Mouse (Mus musculus) naive thymus-derived CD4-positive, alpha-beta T cell, adult 2 months (primary cell): ENCODE measurements around the gene Ablim1.

Experiments used
- DNase-seq: peaks from one replicate; pipeline ENCODE4 v3.0.0-alpha.2; 2011; ENCODE audit warnings: low read depth

Gene Ablim1

GRCm38 (mm10) chr19:57101986-57102385, 212.7 kb downstream of the Ablim1 start:
- DNase-seq: no peak

GRCm38 (mm10) chr19:57100753-57101446, 213.8 kb downstream of the Ablim1 start:
- no peak for DNase-seq

GRCm38 (mm10) chr19:57099986-57100385, 214.7 kb downstream of the Ablim1 start:
- peak; percentile 73 for DNase-seq

DNA sequence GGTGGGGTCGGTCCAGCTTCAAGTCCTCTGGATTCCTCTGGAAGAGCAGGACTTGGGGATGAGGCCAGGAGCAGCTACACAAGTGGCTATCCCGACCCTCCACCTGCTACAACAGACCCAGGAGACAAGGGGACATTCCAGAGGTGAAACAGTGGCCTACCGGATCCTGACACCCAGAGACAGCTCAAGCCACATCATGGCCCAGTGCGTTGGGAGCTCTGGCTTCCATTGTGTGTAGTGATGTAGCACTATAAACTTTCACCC, 215.7 kb downstream of the Ablim1 start:
- DNase-seq: no peak

GRCm38 (mm10) chr19:57098241-57099093, 216.3 kb downstream of the Ablim1 start:
- DNase-seq: no peak

GRCm38 (mm10) chr19:57095340-57095739, 219.4 kb downstream of the Ablim1 start:
- peak; percentile 68 for DNase-seq

- no peak for DNase-seq
Observed at GRCm38 (mm10) chr19:57093698-57094004, 221.1 kb downstream of the Ablim1 start.

DNA sequence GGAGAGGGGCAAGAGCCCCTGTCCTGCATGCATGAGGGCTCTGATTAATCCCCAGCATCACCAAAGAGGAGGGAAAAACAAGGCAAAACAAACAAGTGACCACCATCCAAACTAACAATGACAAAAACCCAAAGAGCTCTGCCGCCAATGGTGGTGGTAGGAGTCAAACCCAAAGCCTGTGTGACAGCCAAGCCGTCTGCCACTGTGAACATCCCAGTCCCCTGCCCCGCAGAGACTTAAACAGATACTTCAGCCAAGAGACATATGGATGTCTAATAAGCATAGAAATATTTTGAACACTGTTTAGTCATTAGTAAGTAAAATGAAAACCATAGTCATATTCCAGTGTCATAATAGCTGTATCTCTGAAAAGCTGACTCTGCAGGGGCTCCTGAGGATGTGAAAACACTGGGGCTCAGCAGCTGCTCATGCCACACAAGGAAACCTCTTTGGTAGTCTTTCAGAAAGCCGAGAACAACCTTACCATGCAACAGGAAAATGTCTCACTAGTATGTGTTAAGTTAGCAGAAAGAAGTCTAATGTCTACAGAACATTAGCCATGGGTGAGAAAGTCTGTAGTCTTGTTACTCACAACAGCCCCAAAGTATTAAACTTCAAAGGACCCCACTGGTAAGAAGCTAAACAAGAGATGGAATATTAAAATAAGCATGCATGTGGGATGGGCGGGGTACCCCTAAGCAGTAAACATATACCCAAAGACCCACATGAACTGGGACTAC, 221.6 kb downstream of the Ablim1 start:
- peak; percentile 67 for DNase-seq

DNA sequence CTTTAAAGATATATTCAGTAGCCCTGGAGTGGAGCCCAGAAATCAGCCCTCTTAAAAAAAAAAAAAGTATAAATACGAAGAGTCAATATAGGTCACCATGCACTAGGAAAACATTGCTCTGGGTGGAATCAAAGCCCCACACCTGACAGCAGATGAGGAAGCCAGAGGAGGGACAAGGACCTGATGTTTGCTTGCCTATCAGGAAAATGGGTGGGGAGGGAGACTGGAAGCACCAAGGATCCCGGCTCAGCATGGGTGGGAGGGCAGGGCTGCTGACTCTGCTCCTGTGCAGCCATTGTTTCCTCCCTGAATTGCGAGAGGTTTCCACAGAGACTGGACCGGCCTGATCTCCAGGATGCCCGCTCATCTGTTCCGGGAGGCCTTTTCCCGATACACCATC, 223.4 kb downstream of the Ablim1 start:
- no peak for DNase-seq

DNA sequence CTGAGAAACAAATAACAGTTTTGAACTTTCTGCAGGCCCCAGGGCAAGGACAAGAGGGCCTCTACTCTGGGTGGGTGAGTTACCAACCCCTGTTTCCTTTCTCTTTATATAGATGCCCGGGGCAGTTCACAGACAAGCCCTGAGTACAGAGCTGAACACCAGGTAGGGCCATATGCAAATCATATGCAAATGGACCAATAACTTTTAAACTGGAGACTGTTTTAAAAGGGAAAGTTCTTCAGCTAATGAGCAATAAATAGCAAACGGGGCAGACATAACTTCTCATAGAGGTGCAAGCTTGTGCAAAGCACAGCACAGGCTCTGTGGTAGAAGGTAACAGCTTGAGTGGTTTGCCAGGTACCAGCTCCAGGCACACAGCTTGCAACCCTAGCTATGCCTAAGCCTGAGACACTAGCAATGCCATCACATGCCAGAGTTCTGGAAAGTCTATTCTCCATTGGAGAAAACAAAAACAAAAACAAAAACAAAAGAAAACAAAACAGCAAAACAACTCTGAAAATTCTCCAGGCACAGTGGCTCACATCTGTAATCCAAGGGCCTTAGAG, 225.8 kb downstream of the Ablim1 start:
- no peak for DNase-seq

DNA sequence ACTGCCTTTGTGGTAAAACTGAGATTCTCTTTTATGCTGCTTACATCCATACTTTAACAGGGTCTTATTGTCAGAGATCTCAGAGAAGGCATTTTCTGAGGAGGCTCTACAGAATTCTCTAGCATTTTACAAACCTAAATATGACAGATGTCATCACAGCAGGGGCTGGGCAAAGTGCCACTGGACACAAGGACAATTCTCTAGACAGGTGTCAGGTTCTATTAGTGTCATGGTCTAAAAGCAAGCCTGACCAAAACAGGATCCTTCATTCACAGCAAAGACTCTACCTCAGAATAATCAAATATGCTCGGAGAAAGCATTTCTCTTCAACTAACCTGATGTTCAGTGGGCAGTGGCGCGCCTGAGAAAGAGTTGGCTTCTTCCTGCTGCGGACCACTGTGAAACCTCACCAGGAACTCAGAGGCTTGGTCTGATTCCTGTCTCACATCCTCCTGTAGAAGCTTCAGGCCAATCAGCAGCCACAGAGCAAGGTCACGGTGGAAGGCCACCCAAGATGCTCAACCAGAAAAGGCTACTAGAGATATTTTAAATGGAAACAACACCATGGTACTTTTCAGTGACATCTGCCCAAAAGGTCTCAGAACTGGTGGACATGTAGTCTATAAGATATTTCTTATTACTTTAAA, 230.1 kb downstream of the Ablim1 start:
- DNase-seq: no peak

- no peak for DNase-seq
Observed at GRCm38 (mm10) chr19:57083887-57084286, 230.8 kb downstream of the Ablim1 start.

- no peak for DNase-seq
Observed at GRCm38 (mm10) chr19:57083183-57083555, 231.6 kb downstream of the Ablim1 start.

DNA sequence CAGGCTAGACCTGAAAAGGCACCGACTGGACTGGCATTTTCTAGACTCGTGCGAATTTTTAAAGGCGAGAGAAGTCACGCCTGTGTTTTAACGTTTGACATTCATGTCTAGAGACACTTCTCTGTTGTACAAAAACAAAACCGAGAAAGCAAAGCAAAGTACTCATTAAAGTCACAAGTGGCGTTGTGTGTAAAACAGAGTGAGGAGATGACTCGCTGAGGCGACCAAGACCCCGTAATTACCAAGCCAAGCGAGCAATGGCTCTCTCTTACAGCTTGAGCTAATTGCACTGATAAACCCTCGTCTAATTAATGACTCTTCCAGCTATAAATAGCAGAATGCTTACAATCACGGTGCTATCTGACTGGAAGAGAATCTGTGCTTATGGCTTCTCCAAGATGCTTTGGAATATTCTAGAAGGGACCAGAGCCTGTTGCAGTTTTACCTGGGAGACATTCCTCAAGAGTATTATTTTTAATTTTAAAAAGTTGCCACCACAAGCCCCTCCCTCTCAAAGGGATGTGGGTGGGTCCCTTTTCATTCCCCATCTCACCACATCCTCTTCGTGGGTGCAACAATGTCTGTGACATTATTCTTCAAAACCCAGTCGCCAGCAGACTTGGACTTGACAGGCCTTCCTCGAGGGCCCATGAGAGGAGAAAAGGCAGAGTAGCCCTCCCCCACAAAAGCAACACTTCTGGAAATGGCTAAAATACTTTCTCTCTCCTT, 232.1 kb downstream of the Ablim1 start:
- DNase-seq: peak; percentile 75

- no peak for DNase-seq
Observed at GRCm38 (mm10) chr19:57081536-57081935, 233.2 kb downstream of the Ablim1 start.

- no peak for DNase-seq
Observed at GRCm38 (mm10) chr19:57079606-57079981, 235.1 kb downstream of the Ablim1 start.

GRCm38 (mm10) chr19:57078867-57079605, 235.7 kb downstream of the Ablim1 start:
- peak; percentile 45 for DNase-seq

DNA sequence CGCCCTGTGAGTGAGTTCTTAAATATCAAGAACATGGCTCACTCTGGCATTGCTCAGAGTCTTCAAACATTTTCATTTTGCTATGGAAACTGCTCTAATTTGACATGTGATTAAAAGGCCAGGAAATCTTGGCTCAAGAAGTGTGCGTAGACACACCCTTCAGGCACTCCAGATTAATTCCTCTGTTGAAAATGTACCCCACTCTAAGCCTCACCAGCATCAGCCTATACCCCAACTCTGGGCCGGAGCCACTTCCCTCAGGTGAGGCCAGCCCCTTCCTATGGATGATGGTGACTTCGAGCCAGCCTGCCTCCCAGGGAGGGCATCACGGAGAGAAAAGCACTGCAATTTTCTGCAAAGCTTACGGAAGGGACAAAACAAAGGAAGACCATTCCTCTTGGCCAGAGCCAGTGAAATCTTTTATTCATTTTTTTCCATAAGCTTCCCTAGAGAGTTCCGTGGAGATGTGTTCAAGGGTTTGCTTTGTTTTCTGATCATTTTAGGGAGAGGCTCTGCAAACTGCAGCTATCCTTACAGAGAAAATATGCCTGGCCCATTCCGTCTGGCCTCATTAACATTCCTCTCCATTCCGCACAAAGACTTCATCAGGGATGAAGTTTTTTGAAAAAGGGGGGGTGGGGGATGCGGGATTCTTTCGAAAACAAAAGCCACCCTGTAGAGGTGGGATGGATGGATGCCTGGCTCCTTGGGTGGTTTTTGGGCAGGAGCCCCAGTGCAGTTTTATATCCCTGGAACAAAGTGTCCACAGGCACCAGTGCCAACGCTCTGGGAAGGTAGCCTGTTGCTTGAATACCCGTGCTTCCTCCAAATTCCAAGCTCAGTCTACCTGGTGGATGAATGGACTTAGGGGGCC, 236.7 kb downstream of the Ablim1 start:
- no peak for DNase-seq

DNA sequence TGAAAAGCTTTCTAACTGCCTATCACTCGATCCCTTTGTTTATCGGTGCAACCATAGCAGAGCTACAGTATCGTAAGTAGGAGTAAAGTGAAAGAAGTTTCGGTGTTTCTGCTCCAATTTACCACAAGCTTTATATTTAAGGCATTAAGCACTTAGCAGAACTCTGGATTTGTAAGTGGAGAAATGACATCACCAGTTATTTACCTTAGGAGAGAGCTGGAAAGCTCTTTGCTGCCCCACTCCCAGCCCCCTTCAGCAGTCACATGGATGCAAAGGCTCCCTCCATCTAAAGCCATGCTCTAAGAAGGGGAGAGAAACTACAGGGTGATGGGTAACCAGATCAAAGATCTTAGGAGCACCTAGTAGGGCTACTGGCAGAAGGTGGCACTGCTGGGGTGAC, 241.3 kb downstream of the Ablim1 start:
- peak; percentile 49 for DNase-seq

DNA sequence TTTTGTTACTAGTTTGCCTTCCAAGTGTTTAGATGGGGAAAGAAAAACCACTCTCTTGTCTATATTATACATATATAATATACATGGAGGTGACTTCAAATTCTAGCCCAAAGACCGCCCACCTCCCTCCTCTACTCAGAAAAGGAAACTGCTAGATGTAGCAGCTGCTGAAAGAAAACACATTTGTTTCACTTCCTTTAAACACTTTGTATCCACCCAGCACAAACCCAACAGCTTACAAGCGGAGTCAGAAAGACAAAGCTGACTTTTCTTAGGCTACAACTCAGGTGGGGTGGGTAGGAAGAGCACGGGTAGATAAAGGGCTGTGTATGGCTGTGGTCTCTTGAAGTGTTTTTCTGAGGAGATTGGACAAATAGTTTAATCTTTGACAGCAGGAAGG, 242.0 kb downstream of the Ablim1 start:
- DNase-seq: peak; percentile 76
